Mouse (Mus musculus): ENCODE measurements around the gene Acvr1c.

Acvr1c gene

DNA sequence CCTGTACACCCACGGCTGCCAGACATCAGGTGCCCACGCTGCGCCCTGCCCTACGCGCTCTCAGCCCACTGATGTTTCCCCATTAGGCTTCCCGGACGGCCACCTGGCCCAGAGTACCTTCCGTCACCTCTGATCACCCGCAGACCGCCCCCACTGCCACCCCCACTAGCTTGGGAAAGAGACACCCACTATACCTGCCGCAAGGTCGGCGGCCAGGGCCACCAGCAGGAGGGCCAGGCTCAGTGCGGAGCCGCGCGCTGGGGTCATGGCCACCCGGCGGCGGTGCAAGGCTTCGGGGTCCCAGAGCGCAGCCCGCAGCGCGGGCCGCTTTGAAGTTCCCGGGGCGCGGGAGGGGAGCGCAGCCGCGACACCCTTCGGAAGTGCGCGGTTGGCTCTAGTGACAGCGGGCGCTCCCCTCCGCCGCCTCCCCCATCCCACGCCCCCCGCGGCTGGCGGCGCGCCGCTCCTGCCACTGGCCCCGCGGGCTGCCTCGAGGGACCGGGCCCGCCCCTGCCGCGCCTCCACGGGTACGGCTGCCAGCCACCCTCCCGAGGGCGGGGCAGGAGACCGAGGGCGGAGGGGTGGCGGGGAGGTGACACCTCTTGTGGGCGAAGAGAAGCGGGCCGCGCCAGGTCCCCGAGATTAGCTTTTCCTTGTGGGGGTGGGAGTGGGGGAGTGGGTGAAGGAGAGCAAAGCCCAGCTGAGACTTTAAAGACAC lies at the start of gene Acvr1c:
Gene Acvr1c (minus strand): TSS at position 482 of the 718 bp plus-strand sequence.
- in situ Hi-C loops (cut with MboI) = no loop called here

DNA sequence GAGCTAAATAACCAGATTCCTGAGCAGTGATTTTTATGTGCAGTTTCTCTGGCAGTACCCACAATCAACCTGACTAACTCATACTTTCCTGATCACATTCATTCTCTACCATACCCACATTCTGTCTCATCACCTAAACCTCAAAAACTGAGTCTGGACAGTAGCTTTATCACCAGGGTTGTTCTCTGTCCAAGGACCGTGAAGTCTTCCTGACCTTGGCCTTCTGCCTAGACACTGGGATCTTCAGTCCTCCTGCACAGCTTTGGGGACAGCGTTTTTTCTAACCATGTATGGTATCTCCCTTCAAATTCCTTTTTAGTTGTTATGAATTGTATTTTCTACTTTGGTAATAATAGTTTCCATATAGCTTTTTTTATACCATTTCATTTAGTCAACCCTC lies 45.8 kb upstream of the Acvr1c start:
- in situ Hi-C loops (cut with MboI) = no loop called here

DNA sequence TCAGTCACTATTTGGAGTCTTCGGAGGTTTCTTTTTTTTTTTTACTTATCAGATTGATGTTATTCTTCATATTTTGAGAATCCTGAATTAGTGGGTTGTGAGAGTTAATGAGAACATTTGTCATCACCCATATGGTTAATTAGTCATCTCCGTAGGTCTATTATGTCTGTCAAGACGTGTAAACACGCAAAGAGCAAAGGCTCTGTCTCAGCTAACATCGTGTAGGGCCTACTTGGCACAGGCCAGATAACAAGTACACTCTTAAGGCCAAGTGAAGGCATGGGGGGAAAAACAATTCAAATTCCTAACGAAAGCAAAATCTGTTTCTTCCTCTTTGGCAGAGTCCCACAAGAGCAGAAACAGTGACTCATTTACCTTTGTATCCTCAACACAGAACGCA lies 30.9 kb upstream of the Acvr1c start:
- in situ Hi-C loops (cut with MboI) = no loop called here

DNA sequence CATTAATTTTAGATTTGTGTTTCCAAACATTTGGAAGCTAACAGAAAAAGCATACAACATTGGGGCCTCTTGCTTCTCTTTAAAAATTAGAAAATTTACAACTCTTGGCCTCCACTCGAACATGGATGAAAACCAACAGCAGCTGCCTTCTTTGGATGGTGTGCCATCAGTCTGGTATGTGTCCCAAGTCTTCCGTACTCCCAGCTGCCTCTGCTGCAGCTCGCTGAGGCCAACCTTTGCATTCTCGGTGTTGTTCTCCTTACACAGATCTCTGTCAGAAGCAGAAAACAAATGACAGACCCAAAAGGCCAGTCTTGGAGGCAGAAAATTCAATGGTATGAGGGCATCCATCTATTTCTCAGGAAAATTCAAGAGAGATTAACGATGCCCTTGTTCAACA lies 22.3 kb upstream of the Acvr1c start:
- in situ Hi-C loops (cut with MboI) = no loop called here

DNA sequence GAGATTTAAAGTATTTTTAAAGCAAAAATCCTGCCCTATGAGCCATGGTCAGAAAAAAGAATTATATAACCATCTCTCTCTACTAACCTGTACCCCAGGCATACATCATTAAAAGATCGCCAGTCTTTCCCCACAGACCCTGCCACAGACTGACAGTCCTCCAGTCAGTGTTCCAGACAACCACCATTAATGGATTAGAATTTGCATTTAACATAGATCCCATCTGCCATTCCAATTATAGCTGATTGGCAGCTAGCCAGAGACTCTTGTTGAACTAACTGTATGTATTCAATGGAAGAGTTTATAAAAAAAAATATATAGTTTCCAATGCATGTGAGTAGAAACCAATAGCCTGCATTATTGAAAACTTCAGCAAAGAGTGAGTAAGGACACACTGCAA lies 21.8 kb upstream of the Acvr1c start:
- in situ Hi-C loops (cut with MboI) = no loop called here

DNA sequence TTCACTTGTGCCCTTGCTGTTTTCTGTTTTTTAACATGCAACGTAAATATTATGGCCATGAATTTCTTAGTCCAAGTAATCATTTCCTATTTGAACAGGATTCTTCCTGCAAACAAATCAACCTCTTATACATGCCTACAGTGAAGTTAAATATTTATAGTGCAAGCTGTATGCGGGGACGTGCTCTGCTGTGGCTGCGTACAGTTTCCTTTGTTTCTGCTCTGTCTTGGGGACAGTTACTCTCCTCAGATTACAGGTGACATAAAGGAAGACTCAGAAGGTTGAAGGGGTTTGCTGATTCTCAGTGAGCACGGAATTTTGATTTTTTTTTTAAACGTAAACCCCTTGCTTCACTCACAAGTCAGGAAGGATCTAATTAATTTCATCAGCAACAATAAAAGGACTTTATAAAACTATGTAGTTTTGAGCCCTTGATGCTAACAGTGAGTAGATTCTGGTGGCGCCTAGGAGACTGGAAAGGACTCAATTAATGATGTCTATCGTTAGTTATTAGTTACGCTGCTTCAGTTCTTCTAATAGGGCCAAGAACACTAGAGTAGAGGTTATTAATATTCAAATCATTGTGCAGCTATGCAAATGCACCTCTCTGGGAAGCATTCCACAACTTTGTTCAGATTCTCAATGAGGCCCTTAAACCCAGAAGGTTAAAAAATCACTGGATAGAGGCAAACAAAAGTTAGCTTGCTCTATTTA lies 19.9 kb upstream of the Acvr1c start:
- in situ Hi-C loops (cut with MboI) = no loop called here

DNA sequence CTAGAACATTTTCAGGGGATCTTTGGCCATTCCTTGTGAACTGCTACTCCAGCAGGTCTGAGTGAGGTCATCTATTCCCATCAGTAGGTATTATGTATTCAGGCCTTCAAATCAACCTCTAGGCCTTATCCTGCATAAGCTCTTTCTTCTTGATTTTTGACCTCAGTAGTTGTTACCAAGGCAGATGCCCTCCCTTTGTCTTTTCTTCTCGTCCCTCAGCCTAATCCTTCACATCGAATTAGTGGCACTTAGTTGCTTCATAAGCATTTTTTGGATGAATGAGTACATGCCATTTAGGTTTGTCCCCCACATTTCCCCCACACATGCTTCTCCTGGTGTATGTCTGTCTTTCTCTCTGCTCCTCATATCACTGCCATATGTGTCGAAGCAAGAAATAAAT lies 8.5 kb upstream of the Acvr1c start:
- in situ Hi-C loops (cut with MboI) = no loop called here

DNA sequence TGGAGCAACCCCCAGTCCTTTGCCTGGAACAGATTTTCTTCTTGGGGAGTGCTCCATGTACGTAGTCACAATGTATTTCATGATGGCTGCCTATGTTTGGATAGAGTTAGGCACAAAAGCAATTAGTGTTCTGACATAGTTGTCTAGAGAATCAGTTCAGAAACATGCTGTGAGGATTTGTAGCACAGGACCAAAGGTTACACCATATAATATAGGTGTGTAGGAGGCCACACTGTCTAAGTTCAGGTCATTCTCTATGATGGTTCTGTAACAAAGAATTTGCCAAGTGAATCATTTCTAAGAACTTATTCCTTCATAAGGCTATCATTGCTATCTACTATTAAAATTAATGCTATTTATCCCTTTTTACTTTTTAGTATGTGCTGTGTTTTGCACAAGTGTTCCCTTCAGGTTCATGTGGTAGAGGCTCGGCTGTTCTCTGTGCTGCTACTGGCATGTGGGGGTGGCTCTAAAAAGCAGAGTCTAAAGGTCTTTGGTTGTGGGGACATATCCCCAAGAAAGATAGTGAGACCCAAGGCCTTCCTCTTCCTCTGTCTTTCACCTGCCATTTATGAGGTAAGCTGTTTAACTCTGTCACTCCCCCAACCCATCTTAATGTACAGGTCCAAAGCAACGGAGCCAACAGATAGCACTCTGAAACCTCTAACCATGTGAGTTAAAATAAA lies 3.8 kb upstream of the Acvr1c start:
- in situ Hi-C loops (cut with MboI) = no loop called here

DNA sequence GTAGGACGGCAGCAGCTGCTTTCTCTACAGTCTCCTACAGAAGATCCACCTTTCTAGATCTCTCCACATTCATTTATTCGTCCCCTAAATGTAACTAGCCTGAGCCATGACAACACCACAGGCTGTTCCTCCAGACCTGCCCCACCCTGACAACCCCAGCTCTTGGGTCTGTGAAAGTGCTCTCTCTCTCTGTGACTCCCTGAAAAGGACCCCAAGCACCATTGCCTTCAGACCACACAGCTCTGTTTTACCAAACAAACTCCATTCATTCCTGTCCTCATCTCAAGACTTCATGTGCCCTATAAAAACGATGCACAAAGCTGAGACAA lies 401 bp upstream of the Acvr1c start:
- in situ Hi-C loops (cut with MboI) = no loop called here

DNA sequence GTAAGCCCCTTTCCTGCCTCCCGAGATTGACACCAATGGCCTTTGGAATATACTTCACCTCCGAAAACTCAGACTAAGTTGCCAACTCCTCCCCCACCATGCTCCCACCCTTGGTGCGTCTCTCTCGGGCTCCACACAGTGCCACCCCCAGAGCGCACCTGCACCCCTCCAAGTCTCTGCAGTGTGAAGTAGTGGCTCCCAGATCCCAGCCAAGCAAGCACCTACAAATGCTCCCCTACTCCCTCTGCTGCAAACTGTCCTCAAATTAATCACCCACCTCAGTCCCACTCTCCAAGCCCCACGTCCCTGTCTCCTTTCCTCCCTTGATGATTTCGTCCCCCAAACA lies 654 bp downstream of the Acvr1c start:
- in situ Hi-C loops (cut with MboI) = no loop called here

DNA sequence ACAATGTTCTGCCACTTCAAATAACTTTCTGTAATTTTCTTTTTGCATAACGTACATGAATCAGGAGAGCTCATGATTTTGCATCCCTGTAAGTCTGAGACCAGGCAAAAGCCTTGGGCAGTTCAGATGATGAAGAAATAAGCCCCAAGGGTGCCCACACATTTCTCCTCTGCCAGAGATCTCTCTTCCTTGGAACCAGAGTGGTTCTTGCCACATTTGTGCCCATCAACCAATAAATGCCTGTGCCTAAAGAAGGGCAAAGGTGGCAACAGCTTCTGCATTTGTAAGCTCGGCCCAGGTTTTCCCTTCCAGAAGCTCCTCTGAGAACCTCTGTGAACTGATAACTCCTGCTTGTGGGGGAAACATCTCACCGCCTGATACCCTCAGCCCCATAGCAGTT lies 3.3 kb downstream of the Acvr1c start:
- in situ Hi-C loops (cut with MboI) = no loop called here

DNA sequence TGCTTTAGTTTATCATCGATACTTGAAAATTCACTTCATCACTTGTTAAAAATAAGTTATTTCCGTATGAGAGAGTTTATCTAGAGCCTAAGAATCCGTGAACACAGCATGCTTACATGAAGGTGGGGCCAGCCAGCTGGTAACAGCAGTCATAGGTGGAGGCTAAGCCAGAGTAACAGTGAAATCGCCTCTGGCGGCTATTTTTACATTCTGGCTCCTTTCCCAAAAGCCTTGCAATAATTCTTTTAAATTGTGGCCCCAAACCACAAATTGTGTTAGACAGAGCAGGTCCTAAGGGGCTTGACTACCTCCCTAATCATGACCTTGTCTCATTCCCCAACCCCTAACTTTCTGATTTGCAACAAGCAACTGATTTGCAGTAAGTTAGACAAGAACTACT lies 4.8 kb downstream of the Acvr1c start:
- in situ Hi-C loops (cut with MboI) = no loop called here

DNA sequence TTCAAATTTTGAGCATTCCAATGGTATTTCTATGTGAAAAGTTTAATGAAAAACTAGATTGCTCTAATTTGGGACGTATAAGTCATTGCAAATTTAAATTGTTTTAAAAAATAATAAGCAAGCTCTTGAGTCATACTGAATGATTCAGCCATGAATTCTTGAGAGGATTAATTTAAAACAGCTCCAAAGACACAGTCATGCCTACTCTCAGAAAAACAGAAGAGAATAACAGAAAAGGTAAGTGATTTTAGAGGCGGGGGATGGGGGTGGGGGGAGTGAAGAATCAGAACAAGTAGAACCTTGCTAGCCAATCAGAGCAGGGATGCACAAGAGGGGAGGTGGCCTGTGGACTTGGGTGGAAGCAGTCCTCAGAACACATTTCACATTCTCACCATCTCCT lies 7.0 kb downstream of the Acvr1c start:
- in situ Hi-C loops (cut with MboI) = no loop called here

DNA sequence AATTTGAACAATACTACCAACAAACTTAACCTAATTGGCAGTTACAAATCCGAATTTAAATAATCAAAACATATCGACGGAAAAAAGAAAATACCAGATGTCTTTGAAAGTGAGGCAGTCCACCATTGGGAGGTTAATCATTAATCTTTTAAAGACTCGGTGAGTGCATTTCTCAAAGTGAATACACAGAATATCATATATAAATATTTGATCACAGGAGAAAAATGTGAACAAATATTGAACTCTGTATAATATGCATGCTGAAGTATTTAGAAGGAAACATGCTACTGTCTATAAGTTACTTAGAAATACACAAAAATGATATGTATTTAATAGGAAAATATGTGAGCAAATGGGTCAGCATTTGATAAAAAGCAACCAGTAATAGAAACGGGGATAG lies 21.0 kb downstream of the Acvr1c start:
- in situ Hi-C loops (cut with MboI) = no loop called here

DNA sequence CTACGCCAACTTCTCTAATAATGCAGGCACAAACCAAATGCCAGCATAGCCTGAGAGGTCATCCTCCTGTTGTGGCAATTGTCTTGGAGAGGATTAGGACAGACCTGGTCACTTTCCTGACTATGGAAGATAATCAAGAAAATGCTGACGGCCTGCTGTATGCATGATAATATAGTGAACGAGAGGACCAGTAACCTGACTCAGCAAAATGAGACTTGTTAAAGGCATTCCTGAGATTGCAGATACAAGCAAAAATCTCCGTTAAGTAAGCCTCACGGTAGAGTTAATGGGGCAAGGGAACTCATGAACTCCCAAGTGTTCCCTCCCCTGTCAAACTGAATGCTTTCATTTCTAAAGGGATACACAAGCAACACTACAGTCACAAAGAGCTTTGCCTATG lies 28.1 kb downstream of the Acvr1c start:
- in situ Hi-C loops (cut with MboI) = no loop called here

DNA sequence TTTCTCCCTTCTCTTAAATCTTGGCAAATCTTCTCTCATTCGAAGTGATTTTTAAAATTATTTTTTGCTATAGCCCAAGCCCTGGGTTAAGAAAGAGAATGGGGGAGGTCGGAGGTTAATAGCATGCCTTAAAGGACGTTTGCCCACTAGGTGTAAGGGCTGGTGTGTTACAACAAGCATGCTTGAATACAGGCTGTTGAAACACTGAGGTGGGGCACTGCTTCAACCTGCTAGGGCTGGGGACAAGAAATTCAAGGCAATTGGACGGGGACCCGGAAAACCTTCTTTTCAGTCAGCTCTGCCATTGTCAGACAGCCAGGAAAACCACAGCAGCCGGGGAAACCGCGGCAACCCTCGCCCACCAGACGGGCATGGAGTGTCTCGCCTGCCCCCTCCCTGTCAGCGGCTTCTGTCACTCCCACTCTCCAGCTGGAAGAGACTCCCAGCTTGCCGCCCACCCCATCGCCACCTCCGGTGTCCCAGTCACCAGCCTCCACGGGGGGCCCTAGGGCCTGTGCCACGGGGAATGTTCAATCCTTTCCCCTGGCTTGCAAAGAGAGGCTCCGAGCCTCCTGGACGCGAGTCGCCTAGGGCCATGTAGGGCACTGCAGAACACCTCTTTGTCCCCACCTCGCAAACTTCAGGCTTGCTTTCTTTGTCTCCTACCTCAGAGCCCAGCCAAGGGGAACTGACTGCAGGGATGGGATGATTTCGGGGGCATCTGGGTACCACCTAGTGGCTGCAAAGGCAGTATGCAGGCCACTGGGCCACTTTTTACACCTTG lies 33.4 kb downstream of the Acvr1c start:
- in situ Hi-C loops (cut with MboI) = no loop called here

DNA sequence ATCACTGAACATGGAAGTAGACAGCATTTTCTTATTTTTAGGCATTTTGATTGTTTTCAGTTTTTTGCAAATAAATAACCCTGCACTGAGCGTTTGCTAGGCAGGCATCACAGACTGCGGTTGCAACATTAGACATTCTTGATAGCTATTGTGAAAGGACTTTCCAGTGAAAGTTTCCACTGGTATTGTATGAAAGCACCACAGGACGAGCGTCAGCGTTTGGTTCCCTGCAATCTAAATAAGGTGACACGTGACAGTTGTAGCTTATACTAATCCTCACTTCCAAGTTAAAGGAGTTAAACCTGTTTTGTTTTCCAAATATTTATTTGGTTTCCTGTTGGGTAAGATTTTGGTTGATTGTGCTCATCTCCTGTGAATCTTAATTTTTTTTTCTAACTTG lies 34.4 kb downstream of the Acvr1c start:
- in situ Hi-C loops (cut with MboI) = no loop called here

DNA sequence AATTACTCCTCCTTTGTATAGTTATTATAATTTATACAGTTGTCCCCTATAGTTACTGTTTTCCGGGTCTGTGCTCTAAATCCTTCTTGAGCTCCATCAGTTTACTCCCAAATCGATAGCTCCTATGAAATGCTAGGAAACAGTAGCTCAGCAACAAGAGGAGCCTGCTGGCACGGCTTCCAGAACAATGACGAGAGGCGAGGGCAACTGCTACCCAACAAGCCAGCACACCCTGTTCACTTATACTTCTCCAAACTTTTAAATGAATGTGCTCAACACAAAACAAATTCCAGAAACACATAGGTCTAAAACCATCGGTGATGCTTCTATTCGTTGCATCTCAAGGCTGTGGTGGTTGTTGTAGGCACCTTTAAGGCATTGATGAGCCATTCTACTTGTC lies 41.5 kb downstream of the Acvr1c start:
- in situ Hi-C loops (cut with MboI) = no loop called here

DNA sequence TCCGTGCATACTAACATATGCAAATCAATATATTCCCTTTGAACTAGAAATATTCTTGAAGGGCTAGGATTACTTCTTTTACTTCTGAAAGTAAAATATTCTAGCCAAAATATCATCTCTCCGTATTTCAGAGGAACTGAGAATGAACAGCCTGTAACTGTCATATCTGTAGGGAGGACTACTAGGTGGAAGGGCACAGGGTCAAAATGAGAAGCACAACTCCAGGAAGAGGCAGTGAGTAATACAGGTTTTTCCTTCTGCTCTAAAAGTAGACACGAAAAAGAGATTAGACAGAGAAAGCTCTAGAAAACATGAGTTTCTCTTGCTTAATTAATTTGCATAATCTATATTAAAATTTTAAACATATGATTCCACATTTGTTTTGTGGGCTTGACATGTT lies 48.0 kb downstream of the Acvr1c start:
- in situ Hi-C loops (cut with MboI) = no loop called here

DNA sequence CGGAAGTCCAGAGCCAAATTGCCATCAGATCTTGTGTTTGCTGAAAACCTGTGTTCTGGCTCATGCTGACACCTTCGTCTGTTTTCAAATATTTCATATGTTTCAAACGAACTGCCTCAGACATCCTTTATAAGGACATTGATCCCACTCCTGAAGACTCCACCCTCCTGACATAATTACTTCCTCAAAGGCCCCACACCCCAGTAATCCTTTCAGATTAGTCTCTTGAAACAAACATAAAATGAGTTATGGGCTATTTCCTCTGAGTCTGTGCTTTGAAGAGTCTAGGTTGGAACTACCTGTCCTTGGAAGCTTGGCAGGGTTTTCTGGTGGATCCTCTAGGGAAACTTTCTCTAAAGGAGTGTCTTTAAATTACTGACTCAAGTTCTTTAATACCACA lies 53.2 kb downstream of the Acvr1c start:
- in situ Hi-C loops (cut with MboI) = no loop called here

DNA sequence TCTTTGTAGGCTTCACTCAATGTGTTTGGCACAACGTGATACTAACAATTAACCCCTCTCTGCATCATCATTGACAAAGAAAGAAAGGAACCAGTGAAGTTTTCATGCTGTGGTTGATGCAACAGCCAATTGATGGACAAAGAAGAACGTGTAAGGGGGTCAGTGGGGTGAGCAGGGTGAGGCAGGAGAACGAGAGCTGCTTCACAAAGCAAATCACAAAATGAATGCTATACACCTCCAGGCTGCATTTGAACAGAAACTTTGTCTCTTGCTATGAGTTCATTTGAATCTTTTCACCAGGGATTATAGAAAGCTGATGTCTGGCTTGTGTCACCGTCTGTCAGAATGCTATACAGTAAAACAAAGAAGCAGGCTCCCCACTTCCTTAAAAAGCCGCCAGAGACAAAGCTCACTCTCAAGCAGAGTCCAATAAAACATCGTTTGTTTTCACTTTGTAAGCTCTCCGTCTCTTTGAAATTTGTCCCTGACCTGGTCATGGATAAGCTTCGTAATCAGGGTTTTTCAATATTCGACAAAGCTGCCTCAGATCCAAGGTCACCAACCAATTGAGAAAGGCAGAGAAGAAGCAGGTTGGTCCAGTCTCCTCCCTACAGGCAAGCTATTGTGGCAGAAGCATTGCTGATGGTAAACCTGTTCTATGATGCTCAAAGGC lies 67.8 kb downstream of the Acvr1c start:
- in situ Hi-C loops (cut with MboI) = loop anchor here (10.0 kb wide), 2 partner anchors 85 to 235 kb away; partner anchors contain the start of gene Ermn

DNA sequence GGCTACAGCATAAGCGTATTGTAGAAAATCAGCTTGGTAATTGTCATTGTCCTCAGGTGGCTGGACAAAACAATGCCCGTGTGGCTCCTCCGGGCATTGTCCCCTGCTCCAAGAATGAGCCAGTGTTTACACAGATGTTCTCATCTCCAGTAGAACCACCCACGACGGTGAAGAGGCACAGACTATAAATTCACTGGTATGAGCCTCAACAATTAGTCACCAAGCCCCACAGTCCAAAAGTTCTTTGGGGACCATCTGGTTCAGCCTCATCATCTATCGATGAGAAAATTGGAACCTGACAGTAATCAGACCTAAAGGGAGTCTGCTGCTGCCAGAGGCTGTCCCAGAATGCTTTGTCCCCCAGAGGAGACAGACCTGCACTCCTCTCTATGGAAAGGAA lies 68.4 kb downstream of the Acvr1c start:
- in situ Hi-C loops (cut with MboI) = loop anchor here (10.0 kb wide), 2 partner anchors 85 to 235 kb away; partner anchors contain the start of gene Ermn
